Mouse (Mus musculus): ENCODE data around the gene Gna13.

The Gna13 gene

GRCm38 (mm10) chr11:109369026-109369637 is 6.5 kb downstream of the Gna13 start:
- in situ Hi-C loops (cut with MseI, MboI): no loop called here

- in situ Hi-C loops (cut with MseI, MboI): no loop called here
Measured at GRCm38 (mm10) chr11:109375412-109375811, 12.8 kb downstream of the Gna13 start.

- in situ Hi-C loops (cut with MseI, MboI): no loop called here
Measured at GRCm38 (mm10) chr11:109376484-109377143, 14.0 kb downstream of the Gna13 start.

GRCm38 (mm10) chr11:109377477-109377876 is 14.8 kb downstream of the Gna13 start:
- in situ Hi-C loops (cut with MseI, MboI): no loop called here

- in situ Hi-C loops (cut with MseI, MboI): no loop called here
Measured at GRCm38 (mm10) chr11:109378051-109378450, 15.4 kb downstream of the Gna13 start.

- in situ Hi-C loops (cut with MseI, MboI): no loop called here
Measured at GRCm38 (mm10) chr11:109380662-109381061, 18.0 kb downstream of the Gna13 start.

GRCm38 (mm10) chr11:109385296-109385695 is 22.7 kb downstream of the Gna13 start:
- in situ Hi-C loops (cut with MseI, MboI): no loop called here

- in situ Hi-C loops (cut with MseI, MboI): no loop called here
Measured at GRCm38 (mm10) chr11:109389046-109389445, 26.4 kb downstream of the Gna13 start.

GRCm38 (mm10) chr11:109391200-109391599 is 28.6 kb downstream of the Gna13 start:
- in situ Hi-C loops (cut with MseI, MboI): no loop called here

GRCm38 (mm10) chr11:109391760-109392159 is 29.1 kb downstream of the Gna13 start:
- in situ Hi-C loops (cut with MseI, MboI): no loop called here

- in situ Hi-C loops (cut with MseI, MboI): no loop called here
Measured at GRCm38 (mm10) chr11:109392601-109393000, 30.0 kb downstream of the Gna13 start.

- in situ Hi-C loops (cut with MseI, MboI): no loop called here
Measured at GRCm38 (mm10) chr11:109394758-109395157, 32.1 kb downstream of the Gna13 start.

- in situ Hi-C loops (cut with MseI, MboI): no loop called here
Measured at GRCm38 (mm10) chr11:109395291-109395690, 32.7 kb downstream of the Gna13 start.

GRCm38 (mm10) chr11:109406431-109406830 is 43.8 kb downstream of the Gna13 start:
- in situ Hi-C loops (cut with MseI, MboI): no loop called here

GRCm38 (mm10) chr11:109410197-109410980 is 47.8 kb downstream of the Gna13 start:
- in situ Hi-C loops (cut with MseI, MboI): no loop called here

GRCm38 (mm10) chr11:109413617-109414016 is 51.0 kb downstream of the Gna13 start, which contains the start of gene 9930022D16Rik:
TSS of gene 9930022D16Rik (plus strand) at chr11:109413917.
- in situ Hi-C loops (cut with MseI, MboI): no loop called here

GRCm38 (mm10) chr11:109414802-109415201 is 52.2 kb downstream of the Gna13 start:
- in situ Hi-C loops (cut with MseI, MboI): no loop called here

- in situ Hi-C loops (cut with MseI, MboI): no loop called here
Measured at GRCm38 (mm10) chr11:109416709-109417420, 54.2 kb downstream of the Gna13 start.

- in situ Hi-C loops (cut with MseI, MboI): no loop called here
Measured at GRCm38 (mm10) chr11:109417472-109418040, 54.9 kb downstream of the Gna13 start.

- in situ Hi-C loops (cut with MseI, MboI): no loop called here
Measured at GRCm38 (mm10) chr11:109419461-109419860, 56.8 kb downstream of the Gna13 start.

- in situ Hi-C loops (cut with MseI, MboI): loop anchor here (5.0 kb wide), 2 partner anchors 83 to 93 kb away; no protein-coding TSS in a partner anchor
Measured at GRCm38 (mm10) chr11:109419961-109420566, 57.4 kb downstream of the Gna13 start.

Data from mouse trophoblast stem cell (cell line).